Mouse (Mus musculus) frontal cortex, postnatal 36 days (tissue): ENCODE data around the gene Olfr728.

Source experiments
- DNase-seq, 2 experiments: peaks; one replicate each; pipeline ENCODE4 v3.0.0; 2022; ENCODE audit warnings: low spot score in 2 of 2

Gene Olfr728

DNA sequence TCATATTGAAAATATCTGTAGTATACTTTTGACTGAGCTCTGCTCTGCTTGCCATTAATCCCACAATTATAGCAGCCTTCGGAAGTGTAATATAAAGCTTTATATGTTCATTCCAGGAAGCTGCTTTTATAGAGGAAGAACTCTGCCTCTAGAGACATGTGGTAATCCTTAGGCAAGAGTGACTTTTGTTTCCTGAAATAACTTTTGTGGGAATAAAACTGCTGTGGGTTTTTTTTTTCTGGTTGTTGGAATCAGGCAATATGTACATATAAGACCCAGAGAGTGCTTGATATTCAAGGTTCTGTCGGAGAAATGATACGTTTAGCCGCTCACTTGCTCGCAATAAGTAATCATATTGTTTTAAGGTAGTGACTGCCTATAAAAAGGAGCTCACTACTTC lies at the start of gene Olfr728:
TSS of gene Olfr728 (minus strand) at position 101 of the 400 bp plus-strand sequence.
- no peak for DNase-seq

DNA sequence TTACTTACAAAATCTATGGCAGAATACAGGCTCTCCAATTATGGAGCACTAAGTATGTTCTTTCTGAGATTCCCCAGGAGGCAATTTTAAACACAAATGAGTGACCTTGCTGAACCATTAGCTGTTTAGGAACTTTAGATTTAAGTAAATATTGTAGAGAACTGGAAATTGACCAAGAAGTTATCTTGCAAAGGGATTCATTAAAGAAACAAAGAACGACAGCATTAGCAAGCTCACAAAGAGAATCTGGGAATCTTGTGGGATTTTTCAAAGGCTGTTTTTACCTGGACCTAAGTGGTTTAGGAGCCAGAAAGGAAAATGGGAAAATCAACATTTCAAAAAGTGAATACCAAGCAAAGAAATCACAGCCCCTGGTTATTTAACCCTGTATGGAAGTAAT lies 45.6 kb upstream of the Olfr728 start, which contains the start of gene Olfr730:
TSS of gene Olfr730 (minus strand) at position 101 of the 400 bp plus-strand sequence.
- no peak for DNase-seq

DNA sequence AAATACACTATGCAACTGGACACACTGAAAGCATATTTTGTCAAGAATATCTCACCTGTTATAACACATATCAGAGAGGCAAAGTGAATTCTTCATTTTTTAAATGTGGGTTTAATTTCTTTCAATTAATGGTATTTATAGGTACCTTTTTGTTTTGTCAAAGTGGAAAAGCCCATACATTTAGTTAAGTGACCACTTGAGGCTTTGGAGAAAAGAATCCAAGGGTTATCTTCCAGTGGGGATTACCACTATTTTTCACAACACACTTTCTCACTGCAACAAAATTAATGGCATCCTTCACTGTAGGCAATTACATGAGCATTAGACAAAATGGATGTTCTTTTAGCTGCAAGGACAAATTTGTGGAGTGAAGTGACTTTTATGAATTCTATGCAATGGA lies 10.3 kb upstream of the Olfr728 start, which contains the start of gene Olfr729:
TSS of gene Olfr729 (minus strand) at position 101 of the 400 bp plus-strand sequence.
- DNase-seq, result no peak

DNA sequence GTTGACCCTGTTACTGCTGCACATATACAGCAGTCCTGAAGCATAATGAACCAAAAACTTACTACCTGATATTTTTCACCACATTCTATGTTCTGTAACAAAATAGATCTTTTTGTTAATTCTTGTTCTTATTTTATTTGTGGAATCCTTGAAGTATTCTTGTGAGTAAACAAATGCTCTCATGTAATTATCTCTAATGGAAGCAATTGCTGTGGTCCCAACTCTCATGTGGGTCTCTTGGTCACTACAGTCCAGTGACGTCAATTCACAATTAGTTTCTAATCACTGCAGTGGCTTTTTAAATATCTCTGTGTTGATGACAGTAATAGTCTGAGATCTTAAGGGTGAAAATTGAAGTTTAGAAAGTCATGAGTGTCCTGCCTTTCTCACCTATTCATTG lies 19.6 kb downstream of the Olfr728 start, which contains the start of gene Olfr727:
TSS of gene Olfr727 (plus strand) at position 301 of the 400 bp plus-strand sequence.
- no peak for DNase-seq

DNA sequence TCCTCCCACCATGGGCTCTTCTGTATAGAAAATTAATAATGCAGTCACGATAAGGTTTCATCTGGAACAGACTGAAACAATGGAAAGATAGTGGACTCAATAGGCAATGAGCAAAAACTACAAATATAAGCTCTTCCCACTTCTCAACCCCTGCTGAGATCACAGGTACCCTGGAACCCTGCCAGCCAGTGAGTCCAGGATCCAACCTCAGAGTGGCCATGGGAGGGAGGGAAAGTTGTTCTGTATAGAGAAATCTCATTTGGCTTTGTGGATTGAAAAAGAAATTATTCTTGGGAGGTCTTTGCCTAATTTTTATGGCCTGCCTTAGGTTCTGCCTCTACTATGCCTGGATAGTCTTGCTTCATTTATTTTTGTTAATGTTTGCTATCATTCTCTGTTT lies 51.6 kb downstream of the Olfr728 start, which contains the start of gene Olfr726:
TSS of gene Olfr726 (minus strand) at position 101 of the 400 bp plus-strand sequence.
- DNase-seq, result no peak
